Mouse (Mus musculus) forebrain, embryonic 10.5 days (tissue): ENCODE data around the gene Rgcc. TPM values are rescaled to one million over a fixed set of nuclear protein-coding genes. Genes with fewer than 3 reads are reported as not detected.

Experiments used
- DNase-seq: peaks from one replicate; pipeline ENCODE4 v3.0.0-alpha.2; 2017; ENCODE audit warnings: low spot score; ENCODE audit errors: extremely low spot score
- H3K27ac ChIP-seq: fragments of 300-500 bp; sonication (generic); 2 replicates; pipeline ENCODE4 v1.5.1; 2016; ENCODE audit warnings: mild to moderate bottlenecking
- H3K27me3 ChIP-seq: fragments of 300-500 bp; sonication (generic); 2 replicates; pipeline ENCODE4 v1.6.1; 2016; ENCODE audit warnings: mild to moderate bottlenecking; ENCODE audit not compliant: poor library complexity, severe bottlenecking
- H3K36me3 ChIP-seq: fragments of 300-500 bp; sonication (generic); replicated peaks from 2 replicates; pipeline ENCODE4 v1.6.1; 2016; ENCODE audit warnings: mild to moderate bottlenecking, moderate library complexity
- H3K4me1 ChIP-seq: fragments of 300-500 bp; sonication (generic); 2 replicates; pipeline ENCODE4 v1.6.1; 2016
- H3K4me3 ChIP-seq: fragments of 300-500 bp; sonication (generic); 2 replicates; pipeline ENCODE4 v1.5.1; 2016; ENCODE audit warnings: mild to moderate bottlenecking, moderate library complexity
- H3K9me3 ChIP-seq: fragments of 300-500 bp; sonication (generic); 2 replicates; pipeline ENCODE4 v1.6.1; 2016; ENCODE audit warnings: mild to moderate bottlenecking, moderate library complexity
- WGBS: fragments of 180-500 bp; shearing (Covaris S2); methylation state at CpG from one replicate; pipeline ENCODE4 v1.1.7; 2016; 5-methylcytosine and 5-hydroxymethylcytosine counted together
- polyA plus RNA-seq: library from polyadenylated mRNA; unstranded; fragments of >200 nt; fragmentation: Nextera tagmentation; extraction: Ambion mirVana; gene quantifications from 2 replicates; pipeline ENCODE4 v1.2.1, GENCODE M21; 2016

Rgcc gene
- polyA plus RNA-seq, 1 experiment from 2014 or later = 52.1 TPM

GRCm38 (mm10) chr14:79269551-79269950 lies 31.9 kb downstream of the Rgcc start:
- Histone ChIP-seq H3K4me1 (peaks cover 16% of the 10 kb centered on the region), H3K27ac (no peak overlapping the region), H3K4me3 (no peak overlapping the region), H3K9me3 (no peaks in the 10 kb centered on the region), H3K27me3 (no peaks in the 10 kb centered on the region), H3K36me3 (no peaks in the 10 kb centered on the region)
- no peak for DNase-seq
- WGBS = 88% methylated on average over 1 of the region's 1 CpGs

- 96% methylated on average over 10 of the region's 10 CpGs for WGBS
- H3K36me3 ChIP-seq = no peaks in the 10 kb centered on the region
- H3K27ac ChIP-seq = no peak overlapping the region
- H3K9me3 ChIP-seq = no peaks in the 10 kb centered on the region
- no peaks in the 10 kb centered on the region; the same call in 1 of the 2 replicates for H3K4me1 ChIP-seq
- H3K4me3 ChIP-seq = no peak overlapping the region
- no peaks in the 10 kb centered on the region for H3K27me3 ChIP-seq
- DNase-seq = no peak
Observed at GRCm38 (mm10) chr14:79267878-79268277, 33.6 kb downstream of the Rgcc start.

- Histone ChIP-seq H3K27ac (no peak overlapping the region), H3K27me3 (no peaks in the 10 kb centered on the region), H3K4me3 (no peak overlapping the region), H3K9me3 (no peaks in the 10 kb centered on the region), H3K4me1 (no peaks in the 10 kb centered on the region), H3K36me3 (no peaks in the 10 kb centered on the region)
- no peak for DNase-seq
- 81% methylated on average over 1 of the region's 1 CpGs for WGBS
Observed at GRCm38 (mm10) chr14:79267382-79267781, 34.1 kb downstream of the Rgcc start.

- Histone ChIP-seq H3K9me3 (no peaks in the 10 kb centered on the region), H3K27me3 (no peaks in the 10 kb centered on the region), H3K27ac (no peak overlapping the region), H3K36me3 (no peaks in the 10 kb centered on the region), H3K4me1 (no peaks in the 10 kb centered on the region), H3K4me3 (no peak overlapping the region)
- no peak for DNase-seq
Observed at GRCm38 (mm10) chr14:79266408-79266807, 35.0 kb downstream of the Rgcc start.

GRCm38 (mm10) chr14:79265738-79266137 lies 35.7 kb downstream of the Rgcc start:
- no peak overlapping the region for H3K27ac ChIP-seq
- no peaks in the 10 kb centered on the region for H3K4me1 ChIP-seq
- H3K27me3 ChIP-seq = no peaks in the 10 kb centered on the region
- no peaks in the 10 kb centered on the region for H3K36me3 ChIP-seq
- 91% methylated on average over 6 of the region's 6 CpGs for WGBS
- no peaks in the 10 kb centered on the region for H3K9me3 ChIP-seq
- no peak overlapping the region for H3K4me3 ChIP-seq
- DNase-seq = no peak

- H3K27me3 ChIP-seq = no peaks in the 10 kb centered on the region
- no peaks in the 10 kb centered on the region for H3K4me1 ChIP-seq
- no peak overlapping the region for H3K4me3 ChIP-seq
- 83% methylated on average over 3 of the region's 3 CpGs for WGBS
- no peak for DNase-seq
- H3K36me3 ChIP-seq = no peaks in the 10 kb centered on the region
- H3K27ac ChIP-seq = no peak overlapping the region
- H3K9me3 ChIP-seq = no peaks in the 10 kb centered on the region
Observed at GRCm38 (mm10) chr14:79263321-79263720, 38.1 kb downstream of the Rgcc start.

GRCm38 (mm10) chr14:79262677-79263076 lies 38.8 kb downstream of the Rgcc start:
- Histone ChIP-seq H3K36me3 (no peaks in the 10 kb centered on the region), H3K9me3 (no peaks in the 10 kb centered on the region), H3K4me3 (no peak overlapping the region), H3K27me3 (no peaks in the 10 kb centered on the region), H3K4me1 (no peaks in the 10 kb centered on the region), H3K27ac (no peak overlapping the region)
- no peak for DNase-seq
- WGBS = 86% methylated on average over 4 of the region's 4 CpGs

GRCm38 (mm10) chr14:79259062-79259779 lies 42.2 kb downstream of the Rgcc start:
- no peak overlapping the region for H3K27ac ChIP-seq
- no peaks in the 10 kb centered on the region for H3K27me3 ChIP-seq
- 0 out of 2 replicates have a peak, but pooled peaks cover 3% of the 10 kb centered on the region for H3K9me3 ChIP-seq
- no peaks in the 10 kb centered on the region for H3K4me1 ChIP-seq
- H3K36me3 ChIP-seq = no peaks in the 10 kb centered on the region
- H3K4me3 ChIP-seq = no peak overlapping the region
- 91% methylated on average over 10 of the region's 10 CpGs for WGBS
- no peak for DNase-seq

- Histone ChIP-seq H3K4me3 (no peak overlapping the region), H3K27me3 (no peaks in the 10 kb centered on the region), H3K9me3 (0 out of 2 replicates have a peak, but pooled peaks cover 3% of the 10 kb centered on the region), H3K27ac (no peak overlapping the region), H3K36me3 (no peaks in the 10 kb centered on the region), H3K4me1 (peaks cover 4% of the 10 kb centered on the region)
- DNase-seq = no peak
- 88% methylated on average over 5 of the region's 5 CpGs for WGBS
Observed at GRCm38 (mm10) chr14:79256656-79257055, 44.8 kb downstream of the Rgcc start.

GRCm38 (mm10) chr14:79255786-79256185 lies 45.7 kb downstream of the Rgcc start:
- no peak for DNase-seq
- Histone ChIP-seq H3K27me3 (no peaks in the 10 kb centered on the region), H3K36me3 (no peaks in the 10 kb centered on the region), H3K27ac (no peak overlapping the region), H3K4me3 (no peak overlapping the region), H3K4me1 (peaks cover 9% of the 10 kb centered on the region), H3K9me3 (0 out of 2 replicates have a peak, but pooled peaks cover 3% of the 10 kb centered on the region)
- 92% methylated on average over 2 of the region's 2 CpGs for WGBS

- 80% methylated on average over 5 of the region's 5 CpGs for WGBS
- no peak for DNase-seq
- no peaks in the 10 kb centered on the region for H3K27me3 ChIP-seq
- H3K4me1 ChIP-seq = peaks cover 14% of the 10 kb centered on the region
- H3K4me3 ChIP-seq = no peak overlapping the region
- 0 out of 2 replicates have a peak, but pooled peaks cover 3% of the 10 kb centered on the region for H3K9me3 ChIP-seq
- 0 out of 2 replicates have a peak overlapping the region, but pooled peaks have one; percentile 3 for H3K27ac ChIP-seq
- no peaks in the 10 kb centered on the region for H3K36me3 ChIP-seq
Observed at GRCm38 (mm10) chr14:79251727-79252285, 49.6 kb downstream of the Rgcc start.

- no peak for DNase-seq
- 68% methylated on average over 3 of the region's 3 CpGs for WGBS
- Histone ChIP-seq H3K4me1 (peaks cover 28% of the 10 kb centered on the region), H3K4me3 (no peak overlapping the region), H3K27ac (no peak overlapping the region; the same call in 1 of the 2 replicates), H3K36me3 (no peaks in the 10 kb centered on the region; the same call in 1 of the 2 replicates), H3K9me3 (peaks cover 4% of the 10 kb centered on the region), H3K27me3 (no peaks in the 10 kb centered on the region)
Observed at GRCm38 (mm10) chr14:79244571-79244970, 56.9 kb downstream of the Rgcc start.
